Mouse (Mus musculus) 416B (cell line): Measurements from ENCODE around the gene Olfr926.
"Not testable (repeated sequence)": the region's sequence is repeated elsewhere in the genome, so short reads cannot be mapped to it uniquely, and the experiment has no call there.

Experiments
- DNase-seq: peaks from one replicate; pipeline ENCODE4 v3.0.0; 2011; ENCODE audit warnings: low read depth

Gene Olfr926

GRCm38 (mm10) chr9:38876826-38877225 is at the start of gene Olfr926:
Gene Olfr926 (plus strand): TSS chr9:38877126.
- DNase-seq = no peak

- DNase-seq = no peak
These were observed 43.9 kb upstream of the Olfr926 start for GRCm38 (mm10) chr9:38833027-38833426.

GRCm38 (mm10) chr9:38844149-38844548 is 32.8 kb upstream of the Olfr926 start, which contains the start of gene Olfr924:
Gene Olfr924 (plus strand): TSS chr9:38844449.
- no peak for DNase-seq

GRCm38 (mm10) chr9:38854760-38855159 is 22.2 kb upstream of the Olfr926 start, which contains the start of gene Olfr26:
Gene Olfr26 (plus strand): TSS chr9:38855060.
- no peak for DNase-seq

GRCm38 (mm10) chr9:38874880-38875279 is 2.0 kb upstream of the Olfr926 start:
- not testable (repeated sequence) for DNase-seq
